Mouse (Mus musculus): ENCODE measurements around the gene Dnah2.

DNA sequence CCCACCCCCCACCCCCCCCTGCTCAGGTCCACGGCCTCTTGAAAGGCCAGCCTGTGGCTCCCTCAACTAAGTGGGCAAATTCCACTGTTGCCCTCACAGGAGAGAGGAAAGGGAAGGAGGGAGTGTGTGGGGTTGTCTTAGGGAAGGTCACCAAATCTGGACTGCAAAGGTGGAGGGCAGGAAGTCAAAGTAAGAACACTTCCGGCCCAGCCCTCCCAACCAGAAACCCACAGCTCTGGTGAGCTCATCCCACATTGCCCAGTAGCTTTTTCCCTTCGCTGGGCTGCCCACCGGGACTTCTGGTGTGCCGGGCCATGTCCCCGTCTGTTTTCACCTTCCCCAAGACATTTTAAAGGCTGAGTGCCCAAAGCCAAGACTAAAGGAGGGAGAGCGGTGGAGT, 57.2 kb downstream of the Dnah2 start:
- TF ChIP-seq CHD2 (IDR thresholded peaks at IDR 0.05; ENCODE audit: low read depth, low read length) = no peak
- TF ChIP-seq ZC3H11A (IDR thresholded peaks at IDR 0.05; ENCODE audit: borderline replicate concordance, low read depth, low read length) = no peak
- no peak for TF ChIP-seq MAFK (IDR thresholded peaks at IDR 0.05; ENCODE audit: insufficient read depth, low read depth, low read length)
- no peak for TF ChIP-seq HCFC1 (IDR thresholded peaks at IDR 0.05; ENCODE audit: borderline replicate concordance, insufficient read depth, low read length)
